Mouse (Mus musculus) A20 (cell line): ENCODE measurements around the gene Ccdc43.
A peak's percentile ranks its signal among the peaks of the same experiment; 100 is the strongest.
"Not testable (repeated sequence)": the region's sequence is repeated elsewhere in the genome, so short reads cannot be mapped to it uniquely, and the experiment has no call there.

Experiments
- DNase-seq: peaks from one replicate; pipeline ENCODE4 v3.0.0-alpha.2; 2011; ENCODE audit warnings: low read depth, low spot score

Gene Ccdc43

GRCm38 (mm10) chr11:102697338-102698017, at the start of gene Ccdc43:
Ccdc43 (minus strand) TSS chr11:102697782.
- peak; percentile 90 for DNase-seq

GRCm38 (mm10) chr11:102744746-102745145, 47.2 kb upstream of the Ccdc43 start:
- no peak for DNase-seq

- no peak for DNase-seq
Measured at GRCm38 (mm10) chr11:102742843-102743242, 45.3 kb upstream of the Ccdc43 start.

DNA sequence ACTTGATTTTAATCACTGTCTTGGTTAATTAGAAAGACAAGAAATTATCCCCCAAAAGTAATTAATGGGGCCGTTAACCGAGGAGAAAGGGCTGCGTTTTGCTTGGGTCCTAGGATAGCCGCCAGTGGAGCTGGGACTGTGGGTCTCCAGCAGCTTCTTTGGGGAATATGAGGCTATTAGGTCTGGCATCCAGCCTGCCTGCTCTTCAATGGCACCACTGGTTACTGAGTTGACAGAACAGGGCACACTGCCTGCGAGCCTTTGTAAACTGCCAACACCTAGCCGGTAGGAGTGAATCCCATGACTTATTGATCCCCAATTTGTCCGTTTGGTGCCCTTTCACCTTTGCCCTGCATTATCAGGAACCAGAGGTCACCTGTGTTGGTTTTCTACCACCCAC, 44.5 kb upstream of the Ccdc43 start:
- DNase-seq = no peak

DNA sequence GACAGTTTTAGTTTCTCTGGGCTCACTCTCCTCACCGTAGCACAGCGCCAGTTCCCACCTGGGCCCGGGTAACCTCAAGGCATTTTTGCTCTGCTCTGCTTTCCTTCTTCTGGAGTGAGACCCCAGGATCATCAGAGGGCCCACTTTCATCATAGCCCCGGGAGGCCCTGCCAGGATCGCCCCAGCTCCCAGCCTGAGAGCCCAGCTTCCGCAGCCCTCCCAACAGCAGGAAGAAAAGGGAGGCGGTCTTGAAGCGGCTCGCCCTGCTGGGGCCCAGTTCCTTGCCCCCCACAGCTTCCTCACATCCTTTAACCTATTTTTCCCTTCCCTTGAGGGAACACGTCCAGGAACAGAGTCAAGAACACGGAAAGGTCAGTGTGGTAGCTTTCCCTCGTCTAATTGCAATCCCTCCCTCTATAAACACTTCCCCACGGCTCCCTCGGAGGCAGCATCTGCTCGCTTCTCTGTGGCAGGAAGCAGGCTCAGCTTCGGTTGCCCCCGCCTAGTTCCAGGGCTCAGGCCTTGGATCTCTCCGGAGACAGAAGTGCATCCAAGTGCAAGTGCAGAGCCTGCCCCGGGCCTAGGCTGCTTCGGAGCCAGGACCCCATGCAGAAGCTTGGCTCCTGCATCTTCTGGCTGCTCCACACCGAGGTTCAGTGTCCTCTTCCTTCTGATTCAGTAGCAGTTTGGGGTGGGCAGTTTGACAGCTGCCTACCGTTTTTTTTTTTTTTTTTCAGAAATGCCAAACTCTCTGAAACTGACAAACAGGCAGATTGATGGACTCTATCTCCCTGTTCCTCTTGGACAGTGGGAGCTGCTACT, 43.8 kb upstream of the Ccdc43 start:
- no peak for DNase-seq

DNA sequence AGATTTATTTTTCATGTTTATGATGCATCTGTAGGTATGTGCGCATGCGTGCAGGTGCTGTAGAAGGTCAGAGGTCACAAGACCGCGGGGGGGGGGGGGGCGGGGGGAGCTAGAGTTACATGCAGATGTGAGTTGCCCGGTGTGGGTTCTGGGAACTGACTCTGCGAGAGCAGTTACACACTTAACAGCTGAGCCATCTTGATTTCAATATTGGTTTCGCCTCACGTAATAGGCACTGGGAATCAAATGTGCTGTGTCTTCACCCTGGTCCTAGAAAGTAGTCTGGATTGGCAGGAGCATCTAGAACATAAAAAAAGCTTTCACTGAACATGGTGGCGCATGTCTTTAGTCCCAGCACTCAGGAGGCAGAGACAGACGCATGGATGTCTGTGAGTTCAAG, 43.1 kb upstream of the Ccdc43 start:
- no peak for DNase-seq

DNA sequence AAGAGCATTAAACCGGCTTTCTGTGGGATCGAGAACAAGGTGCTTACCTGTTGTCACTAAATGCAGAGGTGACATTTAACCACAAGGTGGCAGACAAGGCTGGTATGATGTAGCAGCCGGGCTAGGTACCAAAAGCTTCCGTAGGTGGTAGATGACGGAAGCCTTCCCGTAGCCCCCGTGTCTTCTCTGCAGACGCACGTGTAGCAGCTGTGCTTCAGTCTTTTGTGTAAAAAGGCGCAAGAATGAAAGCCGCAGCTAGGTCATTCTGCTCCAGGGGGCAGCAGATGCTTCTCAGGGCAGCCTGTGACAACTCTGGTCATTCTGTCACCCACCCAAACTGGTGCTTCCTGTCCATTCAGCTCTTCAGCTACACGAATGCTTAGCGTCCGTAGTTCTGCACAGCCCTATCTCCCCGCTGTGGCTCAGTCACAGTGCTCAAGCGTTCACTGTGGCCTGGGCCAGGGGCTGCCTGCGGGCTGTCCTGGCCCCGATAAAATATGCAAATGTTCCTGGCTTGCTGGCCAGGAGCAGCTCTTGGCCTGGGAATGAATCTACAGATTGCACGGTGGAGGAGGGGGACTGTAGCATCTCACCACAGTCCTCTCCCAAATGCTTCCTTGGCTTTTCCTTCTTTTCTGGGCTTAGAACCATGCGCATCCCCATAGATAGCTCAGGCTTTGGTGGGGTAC, 41.8 kb upstream of the Ccdc43 start:
- peak; percentile 83 for DNase-seq

- no peak for DNase-seq
Measured at GRCm38 (mm10) chr11:102738046-102738445, 40.5 kb upstream of the Ccdc43 start.

- DNase-seq = peak; percentile 19
Measured at GRCm38 (mm10) chr11:102734961-102735360, 37.4 kb upstream of the Ccdc43 start.

DNA sequence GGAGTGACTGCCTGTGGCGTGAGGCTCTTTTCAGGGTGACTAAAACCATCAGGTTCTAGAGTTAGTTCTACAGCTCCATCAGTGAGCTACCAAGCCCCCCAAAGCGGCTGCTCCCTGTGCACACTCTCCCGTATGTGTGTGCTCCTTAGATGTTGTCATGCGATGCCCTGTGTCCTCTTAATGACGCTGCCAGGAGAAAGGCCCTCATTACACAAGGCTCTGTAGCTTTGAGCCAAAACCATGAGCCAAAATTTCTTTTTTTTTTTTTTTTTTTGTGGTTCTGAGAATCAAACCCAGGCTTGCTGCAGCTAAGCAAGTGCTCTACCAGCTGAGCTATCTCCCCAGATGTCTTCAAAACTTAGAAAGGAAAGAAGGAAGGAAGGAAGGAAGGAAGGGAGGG, 35.6 kb upstream of the Ccdc43 start:
- no peak for DNase-seq

- no peak for DNase-seq
Measured at GRCm38 (mm10) chr11:102731366-102731765, 33.8 kb upstream of the Ccdc43 start.

- DNase-seq = no peak
Measured at GRCm38 (mm10) chr11:102729835-102730234, 32.3 kb upstream of the Ccdc43 start.

DNA sequence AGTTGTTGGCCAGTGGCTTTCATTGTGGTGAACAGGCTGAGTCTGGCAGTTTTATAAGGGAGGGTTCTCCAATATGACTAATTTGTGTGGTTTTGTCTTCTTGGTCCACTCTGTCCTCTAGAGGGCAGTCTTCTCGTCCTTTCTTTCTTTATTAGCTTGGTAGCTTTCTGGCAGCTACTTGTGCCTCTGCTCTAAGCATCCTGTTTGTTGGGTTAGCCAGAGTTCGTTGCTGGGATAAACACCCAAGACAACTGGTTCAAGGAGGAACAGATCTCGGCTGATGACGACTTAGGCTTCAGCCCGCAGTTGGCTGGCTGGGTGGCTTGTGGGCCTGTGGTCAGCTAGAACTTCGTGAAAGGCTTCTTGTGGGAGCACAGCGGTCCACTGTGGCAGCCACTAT, 31.0 kb upstream of the Ccdc43 start:
- peak; percentile 64 for DNase-seq

DNA sequence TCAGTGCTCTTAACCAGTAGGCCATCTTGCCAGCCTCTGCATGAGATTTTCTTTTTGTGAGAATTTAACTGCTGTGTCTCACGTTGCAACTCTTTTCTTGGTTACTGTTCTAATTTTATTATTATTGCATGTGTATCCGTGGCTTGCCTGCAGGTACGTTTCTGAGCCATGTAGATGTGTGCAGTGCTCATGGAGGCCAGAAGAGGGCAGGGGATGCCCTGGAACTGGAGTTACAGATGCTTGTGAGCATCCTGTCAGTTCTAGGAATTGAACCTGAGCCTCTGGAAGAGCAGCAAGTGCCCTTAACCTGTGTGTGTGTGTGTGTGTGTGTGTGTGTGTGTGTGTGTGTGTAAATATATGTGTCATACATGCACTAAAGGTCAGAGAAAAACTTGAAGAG, 28.0 kb upstream of the Ccdc43 start:
- DNase-seq = peak; percentile 31

- no peak for DNase-seq
Measured at GRCm38 (mm10) chr11:102716135-102716534, 18.6 kb upstream of the Ccdc43 start.

- DNase-seq = not testable (repeated sequence)
Measured at GRCm38 (mm10) chr11:102714578-102714977, 17.0 kb upstream of the Ccdc43 start.

DNA sequence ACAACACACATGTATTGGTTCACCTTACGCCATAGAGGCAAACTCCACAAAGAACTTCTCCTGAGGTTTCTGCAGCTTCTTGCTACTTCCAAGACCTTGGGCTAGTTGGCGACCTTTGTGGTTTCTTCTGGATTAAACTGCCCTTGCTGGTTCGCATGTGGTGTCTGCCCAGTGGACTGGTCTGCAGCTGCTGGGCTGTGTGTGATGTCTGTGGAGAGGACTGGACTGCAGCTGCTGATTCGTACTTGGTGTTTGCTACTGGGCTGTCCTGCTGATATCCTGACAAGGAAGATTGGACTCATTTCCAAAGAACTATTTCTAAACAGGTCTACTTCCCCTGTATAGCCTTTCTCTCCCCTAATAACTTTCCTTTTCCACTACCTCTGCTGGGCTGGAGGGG, 14.8 kb upstream of the Ccdc43 start:
- DNase-seq = no peak

- DNase-seq = not testable (repeated sequence)
Measured at GRCm38 (mm10) chr11:102702206-102702605, 4.6 kb upstream of the Ccdc43 start.

- no peak for DNase-seq
Measured at GRCm38 (mm10) chr11:102698018-102698476, 465 bp upstream of the Ccdc43 start.

- DNase-seq = no peak
Measured at GRCm38 (mm10) chr11:102695289-102695688, 2.3 kb downstream of the Ccdc43 start.

- DNase-seq = peak; percentile 68
Measured at GRCm38 (mm10) chr11:102690162-102690561, 7.4 kb downstream of the Ccdc43 start.
